Mouse (Mus musculus): ENCODE data around the gene Osbpl3. TPM values are rescaled to one million over a fixed set of nuclear protein-coding genes. Genes with fewer than 3 reads are reported as not detected.

Osbpl3 gene
- polyA plus RNA-seq, 1 experiment from 2014 or later = 8.6 TPM

DNA sequence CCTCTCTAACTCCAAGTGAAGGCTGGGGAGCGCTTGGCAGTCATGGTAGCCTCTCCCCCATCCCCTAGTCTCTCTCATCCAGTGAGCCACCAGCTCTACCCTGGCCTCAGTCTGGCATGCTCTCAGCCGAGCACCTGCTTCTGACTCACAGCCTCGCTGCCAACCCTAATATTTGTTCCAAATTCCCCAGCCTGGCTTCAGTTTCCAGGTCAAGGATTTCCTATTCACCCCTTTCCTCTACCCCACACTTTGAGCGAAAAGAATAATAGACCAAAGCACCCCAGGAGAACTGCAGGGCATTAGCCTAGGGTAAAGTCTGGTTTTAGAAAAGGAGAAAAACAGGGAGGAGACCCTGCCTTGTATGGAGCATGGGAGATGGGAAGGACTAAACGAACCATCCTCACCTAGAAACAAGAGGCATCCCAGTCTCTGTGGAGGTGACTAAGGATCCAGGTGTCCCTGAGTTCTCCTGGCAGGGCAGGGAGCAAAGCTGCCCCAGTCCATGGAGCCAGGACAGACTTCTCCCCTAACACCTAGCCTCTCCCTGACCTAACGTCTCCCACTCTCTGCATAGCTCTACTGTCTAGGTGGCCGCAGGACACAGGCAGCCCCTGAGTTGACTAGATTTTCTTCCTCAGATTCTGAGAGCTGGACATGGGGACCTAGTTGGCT is 60.2 kb downstream of the Osbpl3 start:
- Histone ChIP-seq H3K9ac (no peak overlapping the region), H3K4me3 (no peak overlapping the region), H3K27me3 (no peaks in the 10 kb centered on the region), H3K4me2 (replicated peaks) (no peak overlapping the region), H3K27ac (no peak overlapping the region), H3K36me3 (no peaks in the 10 kb centered on the region), H3K9me3 (replicated peaks) (no peaks in the 10 kb centered on the region), H3K4me1 (0 out of 2 replicates have a peak, but pooled peaks cover 2% of the 10 kb centered on the region)
- WGBS = 73% methylated on average over 7 of the region's 7 CpGs
- ATAC-seq (ENCODE audit: low FRiP score) = no peak

DNA sequence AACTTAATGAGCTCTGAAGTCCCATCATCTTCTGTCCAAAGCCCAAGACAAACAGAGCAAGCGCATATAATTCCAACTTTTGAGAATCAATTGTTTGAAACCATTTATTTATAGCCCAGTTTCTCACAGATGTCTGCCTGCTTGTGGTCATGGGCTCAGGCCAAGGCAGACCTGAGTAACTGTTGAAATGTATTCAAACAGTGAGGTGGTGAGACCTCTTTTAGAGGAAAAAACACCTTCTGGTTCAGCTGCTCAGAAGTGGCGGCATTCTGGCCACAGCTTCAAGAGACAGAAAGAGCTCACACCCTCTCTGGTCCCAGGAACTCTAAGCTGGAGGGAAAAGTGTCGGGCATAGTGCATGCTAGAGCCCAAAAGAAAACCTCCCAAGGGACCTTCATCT is 61.6 kb downstream of the Osbpl3 start:
- H3K4me3 ChIP-seq = no peak overlapping the region
- WGBS = 80% methylated on average over 3 of the region's 3 CpGs

DNA sequence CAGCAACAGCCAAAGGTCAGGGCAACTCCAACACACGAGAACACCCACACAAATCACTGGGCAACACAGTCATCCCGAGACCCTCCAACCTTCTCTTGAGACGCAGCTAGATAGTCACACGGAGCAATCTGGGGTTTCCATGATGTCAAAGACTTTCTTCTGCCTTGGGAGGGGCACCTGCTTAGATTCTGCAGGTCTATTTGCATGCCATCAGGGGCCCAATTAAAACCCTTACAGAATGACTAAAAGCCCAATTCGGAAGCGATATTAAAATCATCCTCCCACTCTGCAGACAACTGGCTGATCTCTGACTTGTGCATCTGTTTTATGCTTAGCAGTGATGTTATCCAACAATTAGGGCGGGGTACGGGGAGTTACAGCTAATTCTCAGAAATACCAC is 62.0 kb downstream of the Osbpl3 start:
- Histone ChIP-seq H3K36me3 (no peaks in the 10 kb centered on the region), H3K4me3 (no peak overlapping the region), H3K4me2 (replicated peaks) (no peak overlapping the region), H3K27me3 (no peaks in the 10 kb centered on the region), H3K4me1 (0 out of 2 replicates have a peak, but pooled peaks cover 2% of the 10 kb centered on the region), H3K9me3 (replicated peaks) (peaks cover 2% of the 10 kb centered on the region; the same call in 1 of the 2 replicates), H3K9ac (no peak overlapping the region), H3K27ac (no peak overlapping the region)
- 85% methylated on average over 8 of the region's 8 CpGs for WGBS
- ATAC-seq (ENCODE audit: low FRiP score) = no peak

More for the DNA sequence above, 61.6 kb downstream of the Osbpl3 start:
- H3K27me3 ChIP-seq = no peaks in the 10 kb centered on the region
- H3K36me3 ChIP-seq = no peaks in the 10 kb centered on the region
- H3K27ac ChIP-seq = no peak overlapping the region
- H3K4me2 ChIP-seq (replicated peaks) = no peak overlapping the region
- 0 out of 2 replicates have a peak, but pooled peaks cover 2% of the 10 kb centered on the region for H3K4me1 ChIP-seq
- no peaks in the 10 kb centered on the region for H3K9me3 ChIP-seq (replicated peaks)
- ATAC-seq (ENCODE audit: low FRiP score) = no peak
- no peak overlapping the region for H3K9ac ChIP-seq

DNA sequence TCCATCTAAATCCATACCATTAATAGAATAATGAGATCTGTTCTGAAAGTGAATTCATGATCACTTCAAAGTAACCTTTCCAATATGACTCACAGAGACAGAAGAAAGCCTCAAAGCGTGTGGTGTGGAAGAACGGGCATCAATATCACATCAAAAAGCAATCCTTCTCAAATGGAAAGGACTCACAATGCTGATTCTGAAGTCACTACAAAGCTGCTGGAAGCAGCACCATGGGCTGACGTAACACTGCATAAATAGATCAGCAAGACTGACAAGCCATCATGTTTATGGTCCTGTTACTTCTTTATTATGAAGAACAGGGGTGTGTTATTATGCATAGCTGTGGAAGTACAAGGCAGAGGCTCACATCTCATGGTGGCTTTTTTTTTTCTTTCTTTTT is 64.0 kb downstream of the Osbpl3 start:
- Histone ChIP-seq H3K27ac (no peak overlapping the region), H3K36me3 (no peaks in the 10 kb centered on the region), H3K9me3 (replicated peaks) (peaks cover 6% of the 10 kb centered on the region; the same call in 1 of the 2 replicates), H3K4me2 (replicated peaks) (no peak overlapping the region), H3K27me3 (no peaks in the 10 kb centered on the region), H3K9ac (no peak overlapping the region), H3K4me1 (no peaks in the 10 kb centered on the region), H3K4me3 (no peak overlapping the region)
- no peak for ATAC-seq (ENCODE audit: low FRiP score)
- WGBS = 78% methylated on average over 3 of the region's 3 CpGs

DNA sequence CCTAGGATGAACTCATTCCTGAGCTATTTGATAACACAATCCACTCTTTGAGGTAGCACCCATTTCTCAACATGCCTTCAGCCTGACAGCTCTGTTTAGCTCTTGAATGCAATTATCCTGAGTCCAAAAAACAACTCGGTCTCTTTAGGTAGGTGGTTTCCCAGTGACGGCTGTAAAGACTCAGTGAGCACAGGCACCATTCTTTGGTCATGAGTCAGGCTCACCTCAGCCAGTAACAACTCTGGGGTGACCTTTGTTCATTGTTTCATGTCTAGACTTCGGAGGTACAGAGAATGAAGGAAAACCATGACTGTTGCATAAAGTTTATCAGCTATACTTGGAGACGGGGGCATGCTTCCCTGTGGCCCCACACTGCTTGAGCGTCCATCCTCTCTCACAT is 65.7 kb downstream of the Osbpl3 start:
- WGBS = 86% methylated on average over 5 of the region's 5 CpGs
- peaks cover 6% of the 10 kb centered on the region; the same call in 1 of the 2 replicates for H3K9me3 ChIP-seq (replicated peaks)
- no peak overlapping the region for H3K4me3 ChIP-seq
- no peak overlapping the region for H3K4me2 ChIP-seq (replicated peaks)
- no peaks in the 10 kb centered on the region for H3K4me1 ChIP-seq
- ATAC-seq (ENCODE audit: low FRiP score) = no peak
- H3K27me3 ChIP-seq = no peaks in the 10 kb centered on the region
- no peak overlapping the region for H3K27ac ChIP-seq
- H3K36me3 ChIP-seq = no peaks in the 10 kb centered on the region
- no peak overlapping the region for H3K9ac ChIP-seq

DNA sequence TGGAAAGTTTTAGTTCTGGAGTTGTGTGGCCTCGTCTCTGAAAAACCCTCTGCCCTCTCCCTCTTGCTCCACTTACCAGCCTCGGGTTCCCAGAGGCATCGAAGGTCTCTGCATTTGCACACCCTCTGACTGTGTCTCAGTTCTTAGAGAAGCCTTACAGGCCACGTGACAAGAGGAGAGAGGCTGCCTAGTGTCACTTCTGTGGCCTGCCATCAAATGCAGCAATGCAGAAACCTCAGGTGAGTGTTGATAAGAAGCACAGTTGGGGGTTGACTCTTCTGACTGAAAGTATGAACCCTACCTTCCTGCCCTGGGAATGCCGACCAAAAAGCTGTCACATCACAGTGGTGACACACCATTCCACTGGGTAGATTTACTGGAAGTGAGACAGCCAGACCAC is 68.4 kb downstream of the Osbpl3 start:
- Histone ChIP-seq H3K9me3 (replicated peaks) (peaks cover 6% of the 10 kb centered on the region; the same call in 1 of the 2 replicates), H3K4me2 (replicated peaks) (no peak overlapping the region), H3K4me3 (no peak overlapping the region), H3K4me1 (0 out of 2 replicates have a peak, but pooled peaks cover under 1% of the 10 kb centered on the region), H3K27me3 (no peaks in the 10 kb centered on the region), H3K27ac (no peak overlapping the region), H3K36me3 (no peaks in the 10 kb centered on the region), H3K9ac (no peak overlapping the region)
- ATAC-seq (ENCODE audit: low FRiP score) = no peak
- WGBS = 73% methylated on average over 5 of the region's 5 CpGs

DNA sequence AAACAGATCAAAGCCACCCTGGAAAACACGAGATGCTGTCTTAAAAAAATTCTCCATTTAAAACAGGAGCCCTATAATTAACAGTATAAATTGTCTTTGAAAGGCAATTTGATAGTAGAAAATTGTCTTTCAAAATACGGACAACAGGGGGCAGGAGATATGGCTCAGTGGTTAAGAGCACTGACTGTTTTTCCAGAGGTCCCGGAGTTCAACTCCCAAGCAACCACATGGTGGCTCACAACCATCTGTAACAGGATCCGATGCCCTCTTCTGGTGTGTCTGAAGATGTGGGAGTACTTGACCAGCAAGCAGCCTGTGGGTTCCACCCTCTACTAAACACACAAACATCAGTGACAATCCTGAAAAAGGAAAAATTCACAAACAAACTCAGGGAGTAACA is 69.5 kb downstream of the Osbpl3 start:
- no peak overlapping the region for H3K9ac ChIP-seq
- no peak overlapping the region for H3K4me3 ChIP-seq
- no peaks in the 10 kb centered on the region for H3K36me3 ChIP-seq
- peaks cover 6% of the 10 kb centered on the region; the same call in 1 of the 2 replicates for H3K9me3 ChIP-seq (replicated peaks)
- H3K4me1 ChIP-seq = peaks cover 5% of the 10 kb centered on the region; the same call in 1 of the 2 replicates
- no peak for ATAC-seq (ENCODE audit: low FRiP score)
- H3K27me3 ChIP-seq = no peaks in the 10 kb centered on the region
- WGBS = 80% methylated on average over 4 of the region's 4 CpGs
- H3K27ac ChIP-seq = no peak overlapping the region
- H3K4me2 ChIP-seq (replicated peaks) = no peak overlapping the region

DNA sequence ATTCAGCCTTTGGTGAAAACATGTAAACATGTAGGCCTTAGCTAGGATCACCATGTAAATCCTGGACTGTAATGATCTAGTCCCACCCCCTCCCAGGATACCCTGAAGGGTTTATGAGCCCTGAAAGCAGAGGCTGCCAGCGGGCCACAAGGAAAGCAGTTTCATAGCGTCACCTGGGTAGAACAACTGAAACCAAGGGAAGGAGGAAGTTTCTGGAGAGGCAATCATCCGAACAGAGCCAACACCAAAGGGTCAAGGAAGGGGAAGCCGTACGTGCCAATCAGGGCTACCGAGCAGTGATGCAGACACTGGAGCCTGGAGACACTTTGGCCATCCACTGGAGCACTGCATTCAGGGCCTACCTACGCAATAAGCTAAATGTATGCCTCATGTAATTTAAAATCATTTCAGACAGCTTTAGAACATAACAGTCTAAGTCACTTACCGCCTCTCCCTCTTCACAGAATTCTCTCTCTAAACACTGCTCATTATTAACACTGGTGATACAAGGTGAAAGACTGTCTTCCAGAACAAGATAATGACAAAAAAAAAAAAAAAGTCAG is 70.5 kb downstream of the Osbpl3 start:
- Histone ChIP-seq H3K27me3 (no peaks in the 10 kb centered on the region), H3K27ac (no peak overlapping the region), H3K4me1 (peaks cover 5% of the 10 kb centered on the region; the same call in 1 of the 2 replicates), H3K9me3 (replicated peaks) (peaks cover 6% of the 10 kb centered on the region; the same call in 1 of the 2 replicates), H3K4me2 (replicated peaks) (no peak overlapping the region), H3K4me3 (no peak overlapping the region), H3K9ac (no peak overlapping the region), H3K36me3 (no peaks in the 10 kb centered on the region)
- WGBS = 96% methylated on average over 8 of the region's 8 CpGs
- ATAC-seq (ENCODE audit: low FRiP score) = no peak

DNA sequence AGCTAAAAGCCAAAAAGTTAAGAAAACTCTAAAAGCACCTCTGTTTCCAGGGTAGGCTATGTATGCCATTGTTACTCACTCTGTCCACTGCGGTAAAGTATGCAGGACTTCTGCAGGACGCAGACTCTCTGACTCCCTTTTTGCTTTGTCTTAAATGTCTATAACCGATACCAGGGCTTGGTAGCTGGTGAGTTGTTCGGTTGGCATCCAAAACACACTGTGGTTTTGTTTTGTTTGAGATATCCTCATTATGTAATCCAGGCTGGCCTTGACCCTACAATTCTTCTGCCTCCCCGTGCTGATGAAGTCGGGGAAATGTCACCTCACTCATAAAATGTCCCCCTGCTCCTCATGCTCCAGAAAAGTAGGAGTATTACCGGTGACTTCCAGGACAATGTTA is 73.3 kb downstream of the Osbpl3 start:
- H3K27ac ChIP-seq = no peak overlapping the region
- peaks cover 9% of the 10 kb centered on the region; the same call in 1 of the 2 replicates for H3K4me1 ChIP-seq
- H3K27me3 ChIP-seq = no peaks in the 10 kb centered on the region
- no peak overlapping the region for H3K4me2 ChIP-seq (replicated peaks)
- H3K36me3 ChIP-seq = no peaks in the 10 kb centered on the region
- H3K4me3 ChIP-seq = no peak overlapping the region
- H3K9me3 ChIP-seq (replicated peaks) = no peaks in the 10 kb centered on the region
- WGBS = 92% methylated on average over 7 of the region's 7 CpGs
- no peak for ATAC-seq (ENCODE audit: low FRiP score)
- no peak overlapping the region for H3K9ac ChIP-seq

DNA sequence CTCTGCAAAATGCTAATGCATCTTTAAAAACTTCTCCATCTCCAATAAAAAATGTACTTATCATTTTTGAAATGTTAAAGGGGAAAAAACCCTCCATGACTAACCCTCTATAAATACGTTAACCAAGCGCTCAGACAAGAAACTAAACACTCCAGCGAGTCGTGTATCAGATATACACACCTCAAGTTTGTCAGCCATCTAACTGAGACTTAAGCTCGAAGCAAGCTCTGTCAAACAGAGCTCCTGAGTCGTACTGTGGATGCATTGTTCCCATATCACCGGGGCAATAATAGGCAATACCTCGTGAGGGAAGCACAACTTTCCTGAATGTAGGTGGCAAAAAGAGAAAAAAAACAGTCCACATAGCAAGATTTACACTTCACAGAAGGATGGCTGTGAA is 73.8 kb downstream of the Osbpl3 start:
- Histone ChIP-seq H3K4me2 (replicated peaks) (no peak overlapping the region), H3K27ac (no peak overlapping the region), H3K9ac (no peak overlapping the region), H3K36me3 (no peaks in the 10 kb centered on the region), H3K27me3 (no peaks in the 10 kb centered on the region), H3K4me1 (peaks cover 9% of the 10 kb centered on the region; the same call in 1 of the 2 replicates), H3K9me3 (replicated peaks) (no peaks in the 10 kb centered on the region), H3K4me3 (no peak overlapping the region)
- WGBS = 63% methylated on average over 8 of the region's 8 CpGs
- no peak for ATAC-seq (ENCODE audit: low FRiP score)

DNA sequence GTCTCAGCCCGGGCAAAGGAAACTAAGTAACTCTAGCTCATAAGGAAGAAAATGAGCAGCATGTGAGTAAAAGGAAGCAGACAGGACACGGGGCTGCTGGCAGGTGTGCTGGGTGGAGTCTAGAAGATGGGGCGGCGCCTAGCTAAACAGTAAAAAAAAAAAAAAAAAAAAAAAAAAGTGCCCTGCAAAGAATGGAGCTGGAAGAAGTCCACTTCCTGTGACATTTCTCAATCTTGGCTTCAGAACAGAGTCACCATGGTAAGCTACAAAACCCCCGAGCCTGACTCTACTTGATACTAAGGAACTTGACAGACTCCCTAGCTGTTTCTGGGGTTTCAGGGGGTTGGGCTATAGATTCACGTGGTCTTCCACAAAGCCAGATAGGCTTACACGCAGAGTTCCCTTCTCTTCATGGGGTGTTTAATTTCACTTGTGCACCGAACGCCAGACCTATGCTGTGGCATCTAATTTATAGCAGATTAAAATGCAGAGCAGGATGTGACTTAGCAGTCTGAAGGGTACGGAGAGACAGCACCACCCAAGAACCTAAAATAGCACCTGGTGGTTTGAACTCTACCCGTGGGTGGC is 74.4 kb downstream of the Osbpl3 start:
- no peaks in the 10 kb centered on the region for H3K27me3 ChIP-seq
- no peak overlapping the region for H3K9ac ChIP-seq
- H3K4me1 ChIP-seq = peaks cover 9% of the 10 kb centered on the region; the same call in 1 of the 2 replicates
- H3K27ac ChIP-seq = no peak overlapping the region
- no peak overlapping the region for H3K4me3 ChIP-seq
- no peaks in the 10 kb centered on the region for H3K36me3 ChIP-seq
- H3K9me3 ChIP-seq (replicated peaks) = no peaks in the 10 kb centered on the region
- 41% methylated on average over 11 of the region's 11 CpGs for WGBS
- ATAC-seq (ENCODE audit: low FRiP score) = no peak
- no peak overlapping the region for H3K4me2 ChIP-seq (replicated peaks)

DNA sequence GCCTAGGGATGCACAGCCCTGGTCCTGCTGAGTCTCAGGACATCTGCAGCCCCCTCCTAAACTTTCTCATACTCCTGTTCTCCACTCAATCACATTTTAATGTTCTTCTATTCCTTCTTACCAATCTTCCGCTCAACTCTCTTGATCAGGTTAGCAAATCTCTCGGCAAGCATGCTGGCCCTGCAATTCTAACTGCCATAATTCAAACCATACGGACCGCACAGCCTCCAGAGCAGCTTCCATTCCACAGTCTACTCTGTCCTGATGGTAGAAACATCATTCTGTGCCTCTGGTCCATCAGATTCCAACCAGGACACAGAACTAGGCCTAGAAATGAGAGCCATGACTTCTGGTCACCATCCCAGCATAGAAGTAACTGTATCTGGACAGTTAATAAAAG is 76.3 kb downstream of the Osbpl3 start:
- WGBS = 90% methylated on average over 4 of the region's 4 CpGs

More for the DNA sequence above, 76.3 kb downstream of the Osbpl3 start:
- Histone ChIP-seq H3K36me3 (no peaks in the 10 kb centered on the region), H3K9ac (no peak overlapping the region), H3K4me3 (no peak overlapping the region), H3K9me3 (replicated peaks) (no peaks in the 10 kb centered on the region), H3K4me1 (peaks cover 9% of the 10 kb centered on the region; the same call in 1 of the 2 replicates), H3K4me2 (replicated peaks) (no peak overlapping the region), H3K27ac (no peak overlapping the region), H3K27me3 (no peaks in the 10 kb centered on the region)
- ATAC-seq (ENCODE audit: low FRiP score) = no peak
